24 mouse cellular contexts compared by ENCODE assay signal in the genomic region with DNA sequence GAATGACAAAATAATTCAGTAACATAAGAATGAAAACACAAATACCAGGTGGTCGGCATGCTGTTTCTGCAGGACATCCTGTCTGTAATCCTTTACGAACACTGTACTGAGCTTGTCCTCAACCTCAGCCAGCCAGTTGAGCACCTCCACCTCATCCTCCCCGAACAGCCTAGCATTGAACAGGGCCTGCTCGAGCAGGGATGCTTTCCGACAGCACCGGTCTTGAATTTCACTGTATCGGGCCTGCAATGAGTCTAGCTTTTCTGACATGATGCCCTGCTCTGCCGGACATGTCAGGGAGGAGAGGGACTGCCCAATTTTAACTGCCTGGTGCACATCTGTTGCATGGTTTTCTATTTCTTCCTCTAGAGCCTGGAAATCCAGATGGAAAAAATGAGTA. TPM values are rescaled to one million over a fixed set of nuclear protein-coding genes. Genes with fewer than 3 reads are reported as not detected.
DNase-seq lines count a peak whose midpoint lies in the region; ATAC-seq and TF ChIP-seq lines count a peak whose summit lies in the region.
"Had no signal": no experiment of that assay in that cellular context is flagged by ENCODE, and none has a peak within 500 bp of the region (broad histone marks: within the 10 kb centered on the region; RNA-seq: fewer than 3 reads in every experiment).

No protein-coding gene starts in this region.

- peak; percentile 83 for DNase-seq in heart, adult 11 months
- DNase-seq in heart, adult 9 months (ENCODE audit: low spot score in 2 of 2), result no peak
- peak; percentile 4 for DNase-seq in intestine, embryonic 14.5 days (ENCODE audit: low spot score)
- DNase-seq: adrenal gland, adult 8-10 months; adrenal gland, postnatal 14 days; adrenal gland, postnatal 36 days; B cell, adult 2 months; cerebellum, adult 11-12 months; cerebellum, adult 2 months; cerebellum, adult 9-10 months; cerebellum, postnatal 10 days; cerebellum, postnatal 25 days had no signal

- no peak overlapping the region for H3K4me2 ChIP-seq in heart, embryonic 15.5 days
- H3K4me2 ChIP-seq in heart, embryonic 12.5 days, result no peak overlapping the region
- H3K4me2 ChIP-seq in intestine, embryonic 14.5 days (ENCODE audit: low read length), result no peak overlapping the region
- no peak overlapping the region for H3K4me2 ChIP-seq in intestine, embryonic 16.5 days (ENCODE audit: low read depth, low read length)
- no peak overlapping the region for H3K4me2 ChIP-seq in myocyte (ENCODE audit: low read depth)
- H3K4me2 ChIP-seq: embryonic facial prominence, embryonic 12.5 days; forebrain, embryonic 13.5 days had no signal

- 0 out of 2 replicates have a peak, but pooled peaks cover 3% of the 10 kb centered on the region for H3K9me3 ChIP-seq in heart, embryonic 15.5 days (replicated peaks)
- H3K9me3 ChIP-seq in heart, embryonic 12.5 days (replicated peaks), result no peaks in the 10 kb centered on the region
- no peaks in the 10 kb centered on the region for H3K9me3 ChIP-seq in intestine, embryonic 14.5 days (ENCODE audit: control insufficient read depth, low read length)
- no peaks in the 10 kb centered on the region for H3K9me3 ChIP-seq in intestine, embryonic 16.5 days (ENCODE audit: control insufficient read depth, low read length)
- H3K9me3 ChIP-seq: embryonic facial prominence, embryonic 10.5 days; embryonic facial prominence, embryonic 12.5 days; forebrain, embryonic 13.5 days; G1E had no signal

- no peak for ATAC-seq in heart, embryonic 15.5 days (replicated peaks; ENCODE audit: insufficient number of reproducible peaks, insufficient read depth, low FRiP score, low read depth)
- ATAC-seq in heart, embryonic 12.5 days (ENCODE audit: insufficient number of reproducible peaks, low FRiP score), result no peak
- no peak for ATAC-seq in intestine, embryonic 14.5 days (replicated peaks; ENCODE audit: low FRiP score, low TSS enrichment, low read depth)
- ATAC-seq in intestine, embryonic 16.5 days, result no peak
- ATAC-seq: activated CD4-positive, CD25-positive, alpha-beta regulatory T cell, adult 4 months; CD4-positive, CD25-positive, alpha-beta regulatory T cell, adult 4 months; forebrain, embryonic 13.5 days; Patski had no signal

- no peak overlapping the region for H3K4me3 ChIP-seq in heart, embryonic 15.5 days
- H3K4me3 ChIP-seq in heart, embryonic 12.5 days, result no peak overlapping the region
- no peak overlapping the region for H3K4me3 ChIP-seq in intestine, embryonic 14.5 days (ENCODE audit: low read depth, low read length)
- H3K4me3 ChIP-seq in intestine, embryonic 16.5 days (ENCODE audit: low read length), result no peak overlapping the region
- H3K4me3 ChIP-seq in myocyte, result no peak overlapping the region
- H3K4me3 ChIP-seq: embryonic facial prominence, embryonic 10.5 days; embryonic facial prominence, embryonic 12.5 days; forebrain, embryonic 13.5 days had no signal

- H3K79me2 ChIP-seq in myocyte (ENCODE audit: control insufficient read depth, insufficient read depth), result peaks cover 27% of the 10 kb centered on the region

- H3ac ChIP-seq in myocyte (ENCODE audit: control insufficient read depth, insufficient read length), result no peak overlapping the region

- no peak overlapping the region for H3K9ac ChIP-seq in heart, embryonic 15.5 days
- H3K9ac ChIP-seq in heart, embryonic 12.5 days, result no peak overlapping the region
- no peak overlapping the region for H3K9ac ChIP-seq in intestine, embryonic 14.5 days (ENCODE audit: low read length)
- no peak overlapping the region for H3K9ac ChIP-seq in intestine, embryonic 16.5 days (ENCODE audit: low read depth, low read length)
- H3K9ac ChIP-seq: embryonic facial prominence, embryonic 12.5 days; forebrain, embryonic 13.5 days had no signal

- H3K27me3 ChIP-seq in heart, embryonic 15.5 days, result no peaks in the 10 kb centered on the region
- no peaks in the 10 kb centered on the region for H3K27me3 ChIP-seq in heart, embryonic 12.5 days (replicated peaks)
- no peaks in the 10 kb centered on the region for H3K27me3 ChIP-seq in intestine, embryonic 14.5 days (replicated peaks; ENCODE audit: control insufficient read depth, insufficient read depth, low read length)
- H3K27me3 ChIP-seq in intestine, embryonic 16.5 days (replicated peaks; ENCODE audit: control insufficient read depth, insufficient read depth, low read length), result no peaks in the 10 kb centered on the region
- no peaks in the 10 kb centered on the region for H3K27me3 ChIP-seq in myocyte (ENCODE audit: control insufficient read depth, insufficient read depth, insufficient read length)
- H3K27me3 ChIP-seq: CH12.LX; embryonic facial prominence, embryonic 12.5 days; forebrain, embryonic 13.5 days; Patski had no signal

- 89% methylated on average over 8 of the region's 8 CpGs for WGBS in heart, embryonic 15.5 days
- 91% methylated on average over 8 of the region's 8 CpGs for WGBS in heart, embryonic 12.5 days
- WGBS in intestine, embryonic 14.5 days, result 93% methylated on average over 8 of the region's 8 CpGs
- WGBS in intestine, embryonic 16.5 days, result 94% methylated on average over 8 of the region's 8 CpGs

- peak overlapping the region; percentile 15; the same call in 1 of the 2 replicates for H3K27ac ChIP-seq in heart, embryonic 15.5 days
- H3K27ac ChIP-seq in heart, embryonic 12.5 days (ENCODE audit: poor library complexity, severe bottlenecking), result no peak overlapping the region
- H3K27ac ChIP-seq in intestine, embryonic 14.5 days (ENCODE audit: low read depth), result no peak overlapping the region
- H3K27ac ChIP-seq in intestine, embryonic 16.5 days (ENCODE audit: low read length), result no peak overlapping the region
- H3K27ac ChIP-seq: embryonic facial prominence, embryonic 10.5 days; embryonic facial prominence, embryonic 12.5 days; forebrain, embryonic 13.5 days had no signal

- TF ChIP-seq POLR2A in myocyte (IDR thresholded peaks at IDR 0.05; ENCODE audit: insufficient read length, low read depth), result peak; percentile 11

- peaks cover 79% of the 10 kb centered on the region for H3K36me3 ChIP-seq in heart, embryonic 15.5 days
- H3K36me3 ChIP-seq in heart, embryonic 12.5 days, result peaks cover 82% of the 10 kb centered on the region
- H3K36me3 ChIP-seq in intestine, embryonic 14.5 days (ENCODE audit: control insufficient read depth, insufficient read depth, low read length), result peaks cover 96% of the 10 kb centered on the region
- H3K36me3 ChIP-seq in intestine, embryonic 16.5 days (ENCODE audit: control insufficient read depth, insufficient read depth, low read length), result peaks cover 13% of the 10 kb centered on the region
- peaks cover 85% of the 10 kb centered on the region for H3K36me3 ChIP-seq in myocyte (ENCODE audit: control insufficient read depth, insufficient read depth)

- peaks cover 10% of the 10 kb centered on the region for H3K4me1 ChIP-seq in heart, embryonic 15.5 days (replicated peaks)
- peaks cover 13% of the 10 kb centered on the region for H3K4me1 ChIP-seq in heart, embryonic 12.5 days (replicated peaks)
- no peaks in the 10 kb centered on the region for H3K4me1 ChIP-seq in intestine, embryonic 14.5 days (replicated peaks; ENCODE audit: control insufficient read depth, insufficient read depth, low read length)
- H3K4me1 ChIP-seq in intestine, embryonic 16.5 days (ENCODE audit: control insufficient read depth, insufficient read depth, low read length), result no peaks in the 10 kb centered on the region
- H3K4me1 ChIP-seq: embryonic facial prominence, embryonic 12.5 days; forebrain, embryonic 13.5 days had no signal

TF ChIP-seq in myocyte, 11 proteins besides CTCF, POLR2A, EP300 and RAD21:
- no peak for TF ChIP-seq TCF3 (IDR thresholded peaks at IDR 0.05; ENCODE audit: insufficient read length, low read depth)
- TF ChIP-seq POLR2AphosphoS2 (IDR thresholded peaks at IDR 0.05; ENCODE audit: insufficient read length, low read depth), result peak; percentile 25
- TF ChIP-seq MYOG (IDR thresholded peaks at IDR 0.05; ENCODE audit: control insufficient read depth in 1 of 3, insufficient read depth in 1 of 3, insufficient read length in 2 of 3, low read depth in 2 of 3), result peak in 1 of 3 experiments; percentile 16

RNA-seq across cellular contexts. Expression of gene Bmp8a, which starts 54.0 kb away (rescaled TPM):
- 0.11 TPM in 1 of 2 replicates, not detected in the other for polyA plus RNA-seq in heart, embryonic 15.5 days (2015; fragmentation: Nextera tagmentation; extraction: Ambion mirVana)
- 0.14 and 0.31 TPM in 2 replicates for polyA plus RNA-seq in heart, embryonic 12.5 days (2016; fragmentation: Nextera tagmentation; extraction: Ambion mirVana)
- 0.12 and 0.19 TPM in 2 replicates for polyA plus RNA-seq in intestine, embryonic 14.5 days (2014; fragmentation: Nextera tagmentation; extraction: Ambion mirVana)
- 0.64 and 1.1 TPM in 2 replicates for polyA plus RNA-seq in intestine, embryonic 16.5 days (2015; fragmentation: Nextera tagmentation; extraction: Ambion mirVana)
- 1.2 TPM for polyA plus RNA-seq in myocyte (2012; fragmentation: generic; extraction: Trizol)
- polyA plus RNA-seq: activated CD4-positive, CD25-positive, alpha-beta regulatory T cell, adult 4 months; CD4-positive, CD25-positive, alpha-beta regulatory T cell, adult 4 months; embryonic facial prominence, embryonic 10.5 days; forebrain, embryonic 13.5 days; Patski had no signal

Comparison
In these comparisons a context has a peak if more than half of its experiments do, and no peak if none do; other contexts are left out.
1. DNase-seq: peak in heart, adult 11 months (single experiment) and intestine, embryonic 14.5 days (single experiment); none in heart, adult 9 months (0 of 2).